Mouse (Mus musculus) embryo, embryonic 9.5 days (tissue): ENCODE measurements around the gene Cabin1.

Source experiments
- DNase-seq: peaks from one replicate; pipeline ENCODE4 v3.0.0-alpha.2; 2017; ENCODE audit errors: extremely low spot score

Gene Cabin1

DNA sequence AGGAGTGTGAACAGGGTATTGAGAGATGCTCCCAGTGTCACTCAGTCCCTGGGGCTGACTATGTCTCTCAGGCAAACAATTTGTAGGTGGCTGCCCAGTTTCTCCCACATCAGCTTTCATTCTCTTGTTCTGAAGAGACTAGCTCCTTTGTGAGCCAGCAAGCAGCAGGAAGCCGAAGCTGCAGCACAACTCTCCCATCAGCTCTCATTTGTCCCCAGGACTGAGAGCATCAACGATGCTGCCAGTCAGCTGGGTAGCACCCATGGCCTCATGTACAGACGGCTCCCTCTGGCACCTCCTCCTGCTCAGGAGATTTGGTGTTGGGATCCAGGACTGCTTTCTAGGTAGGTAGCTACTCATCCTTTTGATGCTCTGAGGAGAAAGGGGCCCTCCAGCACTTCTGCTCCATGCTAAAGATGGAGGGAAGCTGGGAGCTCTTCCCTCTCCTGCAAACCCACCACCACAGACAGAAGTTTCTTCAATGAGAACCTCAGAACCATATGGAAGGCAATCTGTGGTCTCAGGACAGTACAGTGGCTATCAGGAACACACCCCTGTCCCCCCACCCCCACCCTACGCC is 97.6 kb downstream of the Cabin1 start:
- no peak for DNase-seq

DNA sequence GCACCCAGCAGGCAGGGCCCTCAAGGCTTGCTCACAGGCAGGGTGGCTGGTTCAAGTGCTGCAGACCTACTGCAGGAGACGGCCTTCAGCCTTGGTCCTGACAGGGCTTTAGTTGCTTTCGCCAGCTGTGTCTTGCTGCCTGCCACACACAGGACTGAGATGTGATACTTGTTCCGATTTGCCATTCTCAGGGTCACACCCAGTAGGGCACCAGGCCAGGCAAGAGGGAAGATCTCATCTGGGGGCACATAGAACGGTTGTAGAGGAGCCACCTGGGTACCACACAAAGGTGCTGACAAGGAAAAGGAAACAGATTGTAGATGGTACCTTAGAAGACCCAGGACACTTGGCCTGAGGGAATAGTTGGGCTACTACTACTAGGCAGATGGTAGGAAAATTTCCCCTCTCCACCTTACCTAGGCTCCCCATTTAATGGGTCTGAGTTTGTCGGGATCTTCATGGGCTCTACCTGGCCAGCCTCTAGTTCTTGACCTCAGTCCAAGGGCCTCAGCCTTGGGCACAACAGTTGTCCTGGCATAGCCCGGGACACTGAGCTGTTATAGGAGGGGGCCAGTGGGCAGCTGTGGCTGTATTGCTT is 99.4 kb downstream of the Cabin1 start:
- DNase-seq, result no peak

DNA sequence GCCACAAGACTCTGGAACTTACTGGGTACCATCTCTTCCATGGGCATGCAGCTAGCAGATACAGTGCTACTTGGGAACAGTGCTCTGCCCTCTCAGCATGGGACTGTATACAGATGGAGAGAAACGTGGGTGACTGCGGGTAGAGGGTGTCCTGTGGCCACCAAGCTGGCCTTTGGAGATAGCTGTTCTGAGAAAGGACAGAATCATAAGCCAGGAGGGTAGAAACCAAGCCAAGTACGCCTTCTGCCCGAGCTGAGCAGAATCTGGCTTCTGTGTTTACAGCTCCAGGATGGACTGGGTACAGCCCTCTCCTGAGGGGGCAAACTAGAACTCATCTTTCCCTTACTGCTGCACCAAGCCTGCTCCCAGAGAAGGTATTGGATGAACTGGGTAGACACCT is 101.6 kb downstream of the Cabin1 start:
- DNase-seq, result no peak

DNA sequence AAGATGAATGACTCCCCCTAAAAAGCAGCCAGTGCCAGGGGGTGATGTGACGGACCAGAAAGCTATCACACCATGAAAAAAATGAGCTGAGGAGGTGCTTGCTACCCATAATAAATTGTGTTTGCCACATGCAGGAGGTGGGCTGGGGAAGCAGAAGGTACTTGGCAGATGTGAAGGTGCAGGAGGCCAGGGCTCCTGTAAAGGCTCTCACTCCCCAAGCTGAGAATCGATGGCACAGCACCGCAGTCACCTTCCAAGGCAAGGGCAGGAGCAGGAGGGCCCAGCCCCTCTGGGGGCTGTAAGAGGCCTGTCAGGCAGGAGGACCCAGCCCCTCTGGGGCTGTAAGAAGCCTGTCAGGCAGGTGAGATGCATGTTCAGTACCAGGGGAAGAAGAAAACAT is 102.3 kb downstream of the Cabin1 start:
- no peak for DNase-seq

DNA sequence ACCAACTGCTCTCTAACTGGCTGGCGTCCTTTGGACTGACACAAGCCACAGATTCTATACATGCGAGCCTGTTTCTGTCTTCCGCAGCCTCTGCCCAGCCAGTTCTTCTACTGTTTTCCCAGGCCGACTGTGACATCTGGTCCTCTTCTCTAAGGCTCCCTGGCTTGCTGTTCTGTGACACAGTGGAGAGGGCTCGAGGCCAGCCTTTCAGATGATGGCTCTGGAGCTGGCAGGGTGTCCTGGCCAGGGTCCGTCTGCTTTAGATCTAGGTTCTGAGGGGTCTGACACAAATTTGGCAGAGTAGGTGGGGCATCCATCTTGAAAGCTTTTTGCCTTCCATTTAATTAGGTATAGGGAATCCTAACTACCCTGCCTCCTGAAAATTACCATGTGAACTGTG is 102.8 kb downstream of the Cabin1 start:
- DNase-seq, result no peak

DNA sequence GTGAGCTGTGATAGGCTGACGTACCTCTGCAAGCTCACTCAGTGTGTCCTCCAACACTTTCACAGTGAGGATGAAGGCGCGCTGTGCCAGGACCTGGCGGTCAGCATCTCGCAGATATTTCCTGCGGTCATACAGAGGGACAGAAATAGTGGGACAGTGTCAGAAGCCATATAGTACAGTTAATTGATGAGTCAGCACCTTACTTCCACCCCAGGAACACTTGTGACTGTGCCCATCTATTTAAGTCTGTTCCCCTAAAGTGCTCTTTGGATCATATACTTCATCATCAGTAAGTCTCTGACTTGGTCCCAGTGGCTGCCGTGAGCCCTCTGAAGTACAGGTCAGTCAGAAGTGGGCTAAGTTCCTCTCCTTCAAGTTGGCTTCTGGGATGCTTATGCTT is 106.4 kb downstream of the Cabin1 start:
- no peak for DNase-seq

DNA sequence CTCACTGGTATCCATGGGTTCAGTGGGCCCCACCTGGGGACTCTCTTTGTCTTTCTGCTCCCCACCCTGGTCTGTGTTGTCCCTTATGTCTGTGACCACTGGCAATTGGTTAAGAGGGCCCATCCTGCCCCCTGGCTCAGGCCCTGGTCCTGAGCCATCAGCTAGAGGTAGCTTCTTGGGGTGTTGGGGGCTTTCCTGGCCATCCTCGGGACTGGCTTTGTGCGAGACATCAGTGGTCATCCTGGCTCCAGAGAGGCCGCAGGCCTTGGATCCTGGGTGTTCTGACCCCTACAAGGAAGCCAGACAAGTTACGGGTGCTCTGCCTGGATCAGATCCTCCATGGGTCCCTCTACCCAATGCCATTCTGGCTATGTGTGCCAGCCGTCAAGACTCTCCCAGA is 107.0 kb downstream of the Cabin1 start:
- no peak for DNase-seq

DNA sequence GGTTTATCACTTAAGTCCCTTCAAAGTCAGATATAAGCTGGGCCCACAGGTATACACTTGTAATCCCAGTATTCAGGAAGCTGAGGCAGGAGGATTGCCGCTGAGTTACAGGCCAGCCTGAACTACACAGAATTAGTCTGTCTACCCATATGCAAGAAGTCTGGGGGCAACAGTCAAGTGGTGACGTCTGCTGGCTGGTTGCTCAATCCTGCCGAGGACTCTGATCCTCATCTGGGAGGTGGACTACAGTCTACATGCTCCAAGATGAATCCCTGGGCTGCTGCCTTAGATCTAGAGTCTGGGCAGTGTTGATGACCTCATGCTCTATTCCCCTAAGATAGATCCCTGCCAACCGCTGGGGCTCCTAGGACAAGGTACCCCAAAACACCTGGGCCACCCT is 110.1 kb downstream of the Cabin1 start:
- no peak for DNase-seq

DNA sequence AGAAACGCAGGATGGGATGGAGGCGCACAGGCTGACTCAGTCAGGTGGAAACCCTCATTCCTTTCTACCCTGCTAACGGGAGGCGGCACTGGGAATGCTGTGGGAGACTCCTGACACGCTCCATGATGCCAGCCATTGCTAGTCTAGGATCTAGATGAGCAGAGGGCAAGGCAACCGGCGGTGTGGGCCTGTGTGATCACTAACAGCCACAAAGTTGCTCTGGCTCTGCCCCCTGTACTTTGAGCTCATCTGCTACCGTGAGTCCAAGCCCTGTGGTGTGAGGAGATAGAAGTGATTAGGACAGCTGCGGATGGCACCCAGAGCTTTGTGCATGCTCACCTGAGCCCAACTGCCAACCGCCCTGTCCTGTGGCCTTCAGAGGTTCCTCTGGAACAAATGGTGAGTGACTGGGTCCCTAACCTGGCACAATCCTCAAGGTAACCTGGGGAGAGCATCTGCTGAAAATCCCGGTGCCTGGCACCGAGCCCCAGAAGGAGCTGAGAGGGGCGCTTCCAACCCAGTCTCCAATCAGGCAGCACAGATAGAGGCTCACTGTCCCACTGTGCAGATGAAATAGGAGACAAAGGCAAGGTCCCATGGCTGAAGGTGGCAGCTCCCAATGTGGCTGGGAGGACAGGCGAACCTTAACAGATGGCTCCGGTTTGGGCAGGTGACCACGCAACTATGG is 112.6 kb downstream of the Cabin1 start:
- DNase-seq, result no peak

DNA sequence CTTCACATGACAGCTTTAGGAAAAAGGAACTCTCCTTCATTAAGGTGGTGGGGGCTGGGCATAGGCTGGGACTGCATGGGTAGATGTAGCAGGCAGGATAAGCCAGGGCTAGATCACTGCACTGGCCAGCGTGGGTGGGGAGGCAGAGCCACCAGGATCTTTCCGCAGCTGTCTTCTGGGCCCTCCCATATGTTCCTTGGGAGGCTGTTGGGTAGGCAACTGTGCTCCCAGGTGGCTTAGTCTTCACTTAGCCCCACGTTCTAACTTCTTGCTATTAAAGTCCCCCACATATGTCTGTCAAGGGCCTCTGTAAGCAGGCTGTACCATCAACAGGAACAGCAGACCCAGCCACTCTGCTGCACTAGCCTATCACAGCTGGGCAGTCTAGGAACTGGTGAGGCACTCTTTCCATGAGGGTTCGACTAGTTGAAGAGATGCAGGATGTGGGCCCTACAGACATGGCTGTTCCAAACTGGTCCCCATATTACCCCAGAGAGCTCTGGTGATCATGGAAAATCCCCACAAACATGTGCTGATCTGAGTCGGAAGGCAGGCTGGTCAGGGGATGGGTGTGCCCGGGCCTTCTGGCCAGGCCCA is 113.7 kb downstream of the Cabin1 start:
- DNase-seq, result no peak

DNA sequence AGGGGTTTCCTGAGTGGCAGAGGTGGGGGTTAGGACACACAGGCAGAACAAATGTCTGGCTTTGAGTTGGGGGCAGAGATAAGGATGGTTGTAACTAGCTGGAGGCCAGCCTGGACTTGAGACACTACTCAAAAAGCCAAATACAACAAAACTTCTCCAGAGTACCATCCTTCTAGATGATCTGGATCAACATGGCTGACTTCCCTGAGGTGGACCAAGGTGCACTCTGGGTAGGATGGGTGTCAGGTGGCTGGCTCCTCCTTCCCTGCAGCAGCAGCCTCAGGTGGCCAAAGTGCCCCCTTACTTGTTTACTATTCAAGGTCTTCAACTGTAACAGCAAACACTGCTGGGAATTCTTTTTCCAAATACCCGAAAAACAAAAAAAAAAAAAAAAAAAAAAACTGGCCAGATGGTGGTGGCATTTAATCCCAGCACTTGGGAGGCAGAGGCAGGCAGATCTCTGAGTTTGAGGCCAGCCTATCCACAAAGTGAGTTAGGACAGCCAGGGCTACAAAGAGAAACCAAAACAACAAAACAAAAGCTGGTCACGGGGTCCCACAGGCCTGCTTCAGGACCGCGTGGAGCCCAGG is 114.6 kb downstream of the Cabin1 start:
- DNase-seq, result no peak

DNA sequence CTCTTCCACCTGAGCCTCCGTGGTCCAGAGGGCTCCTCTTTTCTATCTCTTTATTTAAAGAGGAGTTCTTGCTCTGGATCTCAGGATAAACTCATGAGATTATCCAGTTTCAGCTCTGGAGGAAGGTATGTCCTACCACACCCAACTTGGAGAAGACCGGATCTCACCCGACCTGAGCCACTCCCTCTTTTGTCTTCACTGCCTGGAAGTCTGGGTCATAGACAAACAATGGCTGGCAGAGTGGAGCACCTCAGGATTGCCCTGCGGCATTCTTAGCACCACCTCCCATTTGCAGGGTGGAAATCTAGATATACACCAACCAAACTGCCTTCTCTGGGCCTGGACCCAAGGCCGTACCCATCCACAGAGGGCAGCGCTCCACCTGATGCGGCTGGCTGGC is 115.1 kb downstream of the Cabin1 start:
- no peak for DNase-seq

DNA sequence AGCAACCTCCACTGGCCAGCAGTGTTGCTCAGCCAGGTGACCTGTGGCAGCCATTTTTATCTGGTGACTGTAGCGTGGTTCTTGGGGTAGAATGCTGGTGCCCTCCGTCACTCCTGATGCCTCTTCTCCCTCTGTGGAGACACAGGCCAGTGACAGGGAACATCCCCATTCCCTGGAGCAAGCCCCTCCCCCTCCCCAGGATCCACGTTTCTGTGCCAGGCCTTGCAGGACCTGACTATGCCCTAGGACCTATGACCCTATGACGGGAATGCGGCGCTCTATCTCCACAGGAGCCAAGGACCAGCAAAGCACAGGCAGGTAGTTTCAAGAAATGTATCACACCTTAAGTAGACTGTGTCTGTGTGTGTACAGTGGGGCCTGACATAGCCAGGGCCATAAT is 116.0 kb downstream of the Cabin1 start:
- DNase-seq, result no peak

DNA sequence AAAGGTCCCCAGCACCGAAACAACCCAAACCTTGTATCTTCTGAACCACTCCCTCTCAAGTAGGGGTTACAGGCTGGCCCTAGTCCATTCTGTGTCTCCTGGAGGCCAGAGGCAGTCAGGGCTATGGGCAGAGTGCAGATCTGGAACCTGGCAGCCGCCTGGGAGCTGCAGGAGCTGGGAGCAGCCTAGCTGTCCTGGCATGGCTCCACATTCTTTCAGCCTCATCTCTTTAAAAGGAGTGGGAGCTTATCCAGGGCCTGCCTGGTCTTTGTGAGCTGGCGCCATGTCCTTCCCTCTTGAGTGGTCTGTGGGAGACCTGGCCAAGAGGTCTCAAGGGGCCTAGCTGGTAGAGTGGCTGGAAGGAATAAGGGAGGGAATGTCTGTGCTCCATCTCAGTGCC is 116.8 kb downstream of the Cabin1 start:
- no peak for DNase-seq

DNA sequence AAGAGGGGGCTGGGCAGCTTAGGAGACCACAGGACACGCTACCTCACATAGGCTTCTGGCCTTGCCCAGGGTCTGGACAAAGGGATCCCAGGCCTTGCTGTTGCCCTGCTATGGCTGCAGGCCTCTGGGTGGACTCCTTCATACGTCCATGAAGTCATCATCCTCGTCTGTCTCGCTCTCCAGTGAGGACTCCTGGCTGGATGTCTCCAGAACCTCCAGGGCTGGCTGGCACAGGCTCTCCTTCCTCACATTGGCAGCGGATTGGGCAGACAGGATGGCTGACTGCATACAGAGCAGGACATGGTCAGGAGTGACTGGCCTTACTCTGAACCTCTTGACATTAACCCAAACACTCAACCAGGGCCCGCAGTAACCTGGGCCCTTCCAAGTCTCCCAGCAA is 117.7 kb downstream of the Cabin1 start:
- DNase-seq, result no peak

DNA sequence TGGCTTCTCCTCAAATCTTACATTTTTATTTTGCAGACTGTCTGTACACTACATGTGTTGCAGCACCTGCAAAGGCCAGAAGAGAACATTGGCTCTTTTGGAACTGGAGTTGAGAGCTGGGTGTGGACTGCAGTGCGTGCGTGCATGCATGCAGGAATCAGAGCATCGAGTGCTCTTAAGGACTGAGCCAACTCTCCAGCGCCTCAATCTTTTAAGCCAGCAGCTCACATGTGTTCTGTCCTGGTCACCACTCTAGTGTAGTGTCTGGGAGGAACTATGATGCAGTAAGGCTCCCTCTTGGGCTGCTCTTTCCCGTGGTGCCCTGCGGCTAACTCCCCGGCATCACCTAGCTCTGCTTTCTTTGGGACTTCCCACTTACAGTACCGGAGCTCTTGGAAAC is 118.5 kb downstream of the Cabin1 start:
- no peak for DNase-seq

DNA sequence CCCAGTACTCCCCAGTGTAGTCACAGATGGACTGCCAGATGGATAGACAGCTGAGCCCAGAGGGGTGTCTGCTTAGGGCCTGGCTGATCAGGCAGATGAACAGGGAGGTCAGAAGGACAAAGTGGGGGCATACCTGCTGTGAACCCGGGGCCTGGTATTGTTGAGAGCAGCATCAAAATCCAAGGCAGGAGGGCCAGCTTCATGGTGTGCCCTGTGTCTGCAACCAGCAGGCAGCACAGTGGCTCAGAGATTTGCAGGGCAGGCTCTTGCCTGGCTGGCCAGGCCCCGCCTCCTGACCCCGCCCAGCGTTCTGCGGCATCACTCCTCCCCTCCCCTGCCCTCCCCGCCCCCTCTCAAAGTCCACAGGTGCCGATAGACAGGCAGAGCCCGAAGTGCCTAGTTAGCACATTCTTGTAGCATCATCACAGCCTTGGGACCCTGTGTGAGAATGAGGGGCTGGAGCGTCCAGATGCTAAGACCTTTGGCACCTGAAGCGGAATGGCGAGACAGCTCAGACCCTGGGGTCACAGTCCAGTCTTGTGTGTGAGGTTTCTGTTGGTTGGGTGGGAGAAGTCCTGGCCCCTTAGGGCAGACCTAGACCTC is 120.3 kb downstream of the Cabin1 start, which contains the start of gene Susd2:
Gene Susd2 (minus strand): TSS at position 268 of the 603 bp plus-strand sequence.
- peak; percentile 75 for DNase-seq

DNA sequence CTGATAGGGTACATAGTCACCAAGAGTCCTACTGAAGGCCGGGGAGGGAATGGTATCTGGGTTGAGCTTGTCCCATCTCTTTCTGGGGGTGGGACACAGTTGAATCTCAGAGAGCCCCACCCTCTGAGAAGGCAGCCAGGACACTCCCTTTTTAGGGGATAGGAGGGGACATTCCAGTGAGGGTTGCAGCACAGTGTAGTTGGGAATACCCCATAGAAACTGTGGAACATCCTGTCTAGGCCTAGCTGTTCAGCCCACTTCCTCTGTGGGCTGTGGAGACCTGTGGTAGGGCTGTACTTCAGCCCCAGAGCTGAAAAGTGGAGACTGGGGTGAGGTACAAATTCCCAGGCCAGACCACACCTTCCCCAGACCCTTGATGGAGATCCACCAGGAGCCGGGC is 121.2 kb downstream of the Cabin1 start:
- DNase-seq, result no peak

DNA sequence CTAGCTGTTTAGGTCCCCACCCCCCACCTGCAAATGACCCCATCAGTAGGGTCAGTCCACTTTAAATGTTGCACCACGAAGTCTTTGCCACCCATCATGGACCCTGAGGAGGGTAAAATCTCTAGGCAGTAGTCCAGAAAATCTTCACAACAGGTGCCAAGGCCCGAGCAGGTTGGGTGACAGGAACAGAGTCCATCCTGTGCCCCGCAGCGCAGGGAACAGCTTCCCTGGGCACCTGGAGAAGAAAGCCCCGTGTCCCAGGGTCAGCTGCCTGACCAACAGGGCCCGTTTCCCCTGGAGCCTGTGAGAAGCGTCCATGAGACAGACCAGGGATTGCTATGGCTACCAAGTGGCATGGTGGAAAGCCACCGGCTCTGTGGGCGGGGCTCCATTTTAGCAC is 121.7 kb downstream of the Cabin1 start:
- DNase-seq, result no peak

DNA sequence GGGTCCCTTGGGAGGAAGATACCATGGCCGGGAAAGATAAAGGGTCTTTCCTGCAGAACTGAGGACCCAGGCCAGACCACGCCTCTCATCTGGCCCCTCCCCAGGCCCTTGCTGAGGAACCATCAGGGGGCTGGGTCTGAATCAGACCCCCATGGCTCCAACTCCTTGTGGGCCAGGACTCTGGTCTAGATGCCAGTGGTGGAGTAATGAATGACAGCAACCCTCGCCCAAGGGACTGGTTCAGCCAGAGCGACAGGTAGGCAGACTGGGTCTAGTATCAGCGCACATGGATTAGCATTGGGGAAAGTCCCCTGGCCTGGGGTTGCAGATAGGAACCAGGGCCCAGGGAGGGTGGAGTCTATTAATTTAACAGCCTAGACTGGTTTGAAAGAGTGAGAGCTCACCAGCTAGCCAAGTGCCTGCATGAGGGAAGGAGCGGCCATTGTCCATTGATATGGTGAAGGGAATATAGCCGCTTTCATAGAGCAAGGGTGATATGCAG is 122.4 kb downstream of the Cabin1 start:
- DNase-seq, result no peak

DNA sequence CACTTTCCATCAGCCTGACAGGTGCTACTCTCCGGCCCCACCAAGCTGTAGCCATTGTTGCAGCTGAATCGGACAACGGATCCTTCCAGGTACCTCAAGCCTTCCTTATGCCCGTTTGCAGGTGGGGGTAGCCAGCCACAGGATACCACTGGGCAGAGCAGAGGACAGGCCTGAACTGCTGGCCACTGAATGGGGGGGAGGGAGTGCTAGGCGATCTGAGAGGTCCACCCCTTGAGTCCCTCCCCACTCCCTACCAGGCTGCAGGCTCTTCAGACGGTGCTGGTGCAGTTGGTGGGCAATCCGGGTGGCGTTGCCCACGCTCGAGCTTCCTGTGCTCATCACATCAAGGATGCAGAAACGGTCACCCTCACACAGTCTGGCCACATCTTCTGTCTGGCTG is 126.4 kb downstream of the Cabin1 start:
- no peak for DNase-seq
